Mouse (Mus musculus) bone marrow, adult 2 months (tissue): ENCODE measurements around the gene Zfp185.

Experiments used
- CTCF ChIP-seq: fragments of 200-500 bp; IDR thresholded peaks from 2 replicates; pipeline ENCODE4 v1.5.1; 2011; ENCODE audit warnings: low read length, control low read depth; ENCODE audit not compliant: control insufficient read depth, insufficient read depth
- POLR2A ChIP-seq: fragments of 200-500 bp; IDR thresholded peaks from 2 replicates; pipeline ENCODE4 v1.6.1; 2011; ENCODE audit warnings: low read depth, mild to moderate bottlenecking, control low read depth, low read length, borderline replicate concordance; ENCODE audit not compliant: control insufficient read depth

GRCm38 (mm10) chrX:72987520-72987905 lies 374 bp downstream of the Zfp185 start:
- no peak for TF ChIP-seq POLR2A
- TF ChIP-seq CTCF, result no peak
